ENCODE assay signal across 13 mouse cellular contexts in genomic region chr4:102307661-102308297, GRCm38 (mm10).
"Had no signal": no experiment of that assay in that cellular context is flagged by ENCODE, and none has a peak within 500 bp of the region (broad histone marks: within the 10 kb centered on the region; RNA-seq: fewer than 3 reads in every experiment).

No protein-coding gene starts in this region.

- H3K4me1 ChIP-seq: limb, embryonic 15.5 days; liver, embryonic 12.5 days; megakaryocyte, embryonic 14.5 days had no signal

- H3K4me2 ChIP-seq: limb, embryonic 15.5 days; liver, embryonic 12.5 days; lung, embryonic 14.5 days; midbrain, embryonic 13.5 days had no signal

- H3K9me3 ChIP-seq: limb, embryonic 15.5 days; liver, embryonic 12.5 days; midbrain, embryonic 13.5 days had no signal

- H3K9ac ChIP-seq: limb, embryonic 15.5 days; liver, embryonic 12.5 days; lung, embryonic 14.5 days; midbrain, embryonic 13.5 days had no signal

- H3K27ac ChIP-seq: left cerebral cortex, adult 2 months; limb, embryonic 15.5 days; liver, embryonic 12.5 days; midbrain, embryonic 13.5 days had no signal

- H3K27me3 ChIP-seq: limb, embryonic 15.5 days; liver, embryonic 12.5 days; megakaryocyte, embryonic 14.5 days; midbrain, embryonic 13.5 days had no signal

- ATAC-seq: liver, embryonic 12.5 days; midbrain, embryonic 13.5 days had no signal

- H3K36me3 ChIP-seq: limb, embryonic 15.5 days; liver, embryonic 12.5 days; midbrain, embryonic 13.5 days had no signal

- DNase-seq: kidney, adult 8-10 months; kidney, postnatal 25 days; lung, embryonic 14.5 days; lung, postnatal 10 days; lung, postnatal 4 days; right cerebral cortex, adult 18-20 months; right cerebral cortex, postnatal 25 days; thymus, postnatal 36 days had no signal

- H3K4me3 ChIP-seq: left cerebral cortex, adult 2 months; limb, embryonic 15.5 days; liver, embryonic 12.5 days; megakaryocyte, embryonic 14.5 days; midbrain, embryonic 13.5 days had no signal
